Mouse (Mus musculus) cortical plate, adult 2 months (tissue): ENCODE results near the gene Dennd4b.

Experiments used
- CTCF ChIP-seq: fragments of 200-500 bp; IDR thresholded peaks from 2 replicates; pipeline ENCODE4 v1.5.1; 2011; ENCODE audit warnings: mild to moderate bottlenecking, control low read depth, low read length; ENCODE audit not compliant: insufficient read depth; ENCODE audit errors: extremely low read depth
- POLR2A ChIP-seq: fragments of 200-500 bp; IDR thresholded peaks from 2 replicates; pipeline ENCODE4 v1.6.1; 2011; ENCODE audit warnings: mild to moderate bottlenecking, low read length, control low read depth; ENCODE audit not compliant: insufficient read depth; ENCODE audit errors: extremely low read depth

GRCm38 (mm10) chr3:90266901-90267775 lies 2.2 kb downstream of the Dennd4b start:
- TF ChIP-seq POLR2A (no peak), CTCF (no peak)
